Mouse (Mus musculus): ENCODE data around the gene Amz1.

Gene Amz1

GRCm38 (mm10) chr5:140726062-140726839, 2.3 kb downstream of the Amz1 start:
- in situ Hi-C loops (cut with MboI), result no loop called here

GRCm38 (mm10) chr5:140726946-140727740, 3.2 kb downstream of the Amz1 start:
- in situ Hi-C loops (cut with MboI), result no loop called here

- in situ Hi-C loops (cut with MboI), result no loop called here
These were observed 7.3 kb downstream of the Amz1 start for GRCm38 (mm10) chr5:140731040-140731797.

- in situ Hi-C loops (cut with MboI), result no loop called here
These were observed 8.3 kb downstream of the Amz1 start for GRCm38 (mm10) chr5:140732195-140732594.

GRCm38 (mm10) chr5:140733336-140733735, 9.4 kb downstream of the Amz1 start:
- in situ Hi-C loops (cut with MboI), result no loop called here

- in situ Hi-C loops (cut with MboI), result no loop called here
These were observed 11.4 kb downstream of the Amz1 start for GRCm38 (mm10) chr5:140735297-140735696.

GRCm38 (mm10) chr5:140736166-140736565, 12.2 kb downstream of the Amz1 start:
- in situ Hi-C loops (cut with MboI), result no loop called here

- in situ Hi-C loops (cut with MboI), result no loop called here
These were observed 15.9 kb downstream of the Amz1 start for GRCm38 (mm10) chr5:140739813-140740212.

- in situ Hi-C loops (cut with MboI), result no loop called here
These were observed 17.1 kb downstream of the Amz1 start for GRCm38 (mm10) chr5:140741040-140741439.

GRCm38 (mm10) chr5:140741877-140742276, 17.9 kb downstream of the Amz1 start:
- in situ Hi-C loops (cut with MboI), result no loop called here

GRCm38 (mm10) chr5:140743706-140744131, 19.8 kb downstream of the Amz1 start:
- in situ Hi-C loops (cut with MboI), result no loop called here

GRCm38 (mm10) chr5:140748425-140748824, 24.5 kb downstream of the Amz1 start:
- in situ Hi-C loops (cut with MboI), result no loop called here

GRCm38 (mm10) chr5:140749062-140749875, 25.3 kb downstream of the Amz1 start:
- in situ Hi-C loops (cut with MboI), result no loop called here

GRCm38 (mm10) chr5:140750925-140751324, 27.0 kb downstream of the Amz1 start:
- in situ Hi-C loops (cut with MboI), result no loop called here

- in situ Hi-C loops (cut with MboI), result no loop called here
These were observed 28.1 kb downstream of the Amz1 start for GRCm38 (mm10) chr5:140752041-140752440.

GRCm38 (mm10) chr5:140752639-140753038, 28.7 kb downstream of the Amz1 start:
- in situ Hi-C loops (cut with MboI), result no loop called here

- in situ Hi-C loops (cut with MboI), result no loop called here
These were observed 29.3 kb downstream of the Amz1 start for GRCm38 (mm10) chr5:140753223-140753622.

- in situ Hi-C loops (cut with MboI), result no loop called here
These were observed 34.9 kb downstream of the Amz1 start for GRCm38 (mm10) chr5:140758864-140759263.

GRCm38 (mm10) chr5:140762540-140762939, 38.6 kb downstream of the Amz1 start:
- in situ Hi-C loops (cut with MboI), result no loop called here

- in situ Hi-C loops (cut with MboI), result no loop called here
These were observed 41.1 kb downstream of the Amz1 start for GRCm38 (mm10) chr5:140764921-140765613.

- in situ Hi-C loops (cut with MboI), result no loop called here
These were observed 42.6 kb downstream of the Amz1 start for GRCm38 (mm10) chr5:140766566-140766965.

Measured in mature B cell (primary cell).